Mouse (Mus musculus) cortical plate, adult 2 months (tissue): ENCODE measurements around the gene Nmb.

ENCODE experiments used
- CTCF ChIP-seq: fragments of 200-500 bp; IDR thresholded peaks from 2 replicates; pipeline ENCODE4 v1.5.1; 2011; ENCODE audit warnings: mild to moderate bottlenecking, control low read depth, low read length; ENCODE audit not compliant: insufficient read depth; ENCODE audit errors: extremely low read depth
- POLR2A ChIP-seq: fragments of 200-500 bp; IDR thresholded peaks from 2 replicates; pipeline ENCODE4 v1.6.1; 2011; ENCODE audit warnings: mild to moderate bottlenecking, low read length, control low read depth; ENCODE audit not compliant: insufficient read depth; ENCODE audit errors: extremely low read depth

- no peak for TF ChIP-seq CTCF
- no peak for TF ChIP-seq POLR2A
Observed at GRCm38 (mm10) chr7:80863520-80863919, 41.4 kb downstream of the Nmb start.
